Mouse (Mus musculus) frontal cortex, postnatal 10 days (tissue): ENCODE measurements around the gene Tppp2.
"Not testable (repeated sequence)": the region's sequence is repeated elsewhere in the genome, so short reads cannot be mapped to it uniquely, and the experiment has no call there.

Experiments
- DNase-seq, 2 experiments: peaks; one replicate each; pipeline ENCODE4 v3.0.0; 2022; ENCODE audit warnings: low spot score in 2 of 2, mixed read lengths in 1 of 2

The Tppp2 gene

GRCm38 (mm10) chr14:51912391-51913061 is 5.7 kb upstream of the Tppp2 start:
- no peak for DNase-seq

GRCm38 (mm10) chr14:51913062-51913959 is 4.9 kb upstream of the Tppp2 start:
- peak; percentile 70 to 78 for DNase-seq

DNA sequence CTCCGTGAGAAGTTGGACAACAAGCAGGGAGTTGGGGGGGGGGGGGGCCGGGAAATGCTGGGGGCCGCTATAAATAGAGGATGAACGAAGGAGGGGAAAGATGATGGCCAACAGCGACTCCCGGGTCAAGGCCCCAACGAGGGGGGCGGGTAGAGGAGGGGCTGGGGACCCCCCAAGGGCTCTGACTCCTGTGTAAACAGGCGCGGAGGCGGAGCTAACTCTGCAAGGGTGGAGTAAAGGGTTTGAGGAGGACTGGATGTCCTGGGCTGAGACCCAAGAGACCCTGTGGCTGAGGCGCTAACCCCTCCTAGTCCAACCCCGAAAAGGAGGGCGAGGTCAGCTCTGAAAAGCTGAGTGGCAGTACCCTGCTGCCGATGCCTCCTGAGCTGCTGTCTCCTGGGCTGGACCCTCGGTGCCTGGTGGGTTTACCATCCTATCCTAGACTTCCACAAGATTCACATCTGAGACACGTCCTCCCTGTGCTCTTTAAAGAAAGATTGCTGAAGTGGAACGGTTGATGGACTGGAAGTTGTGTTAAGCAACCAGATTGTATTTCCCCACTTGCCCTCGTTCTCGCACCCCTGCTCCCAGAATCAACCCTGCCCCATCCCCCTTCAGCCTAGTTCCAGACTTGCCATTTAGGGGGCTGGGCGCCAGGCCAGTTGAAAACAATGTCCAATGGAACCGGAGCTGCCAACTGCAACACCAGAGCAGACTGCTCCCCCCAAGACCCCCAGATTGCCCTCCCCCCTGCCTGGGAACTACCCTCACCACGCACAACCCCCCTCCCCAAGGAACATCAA is 4.1 kb upstream of the Tppp2 start, which contains the start of gene Ndrg2:
TSS of gene Ndrg2 (minus strand) at position 199 of the 803 bp plus-strand sequence.
- peak; percentile 76 to 83 for DNase-seq

GRCm38 (mm10) chr14:51915030-51915429 is 3.2 kb upstream of the Tppp2 start:
- no peak for DNase-seq

DNA sequence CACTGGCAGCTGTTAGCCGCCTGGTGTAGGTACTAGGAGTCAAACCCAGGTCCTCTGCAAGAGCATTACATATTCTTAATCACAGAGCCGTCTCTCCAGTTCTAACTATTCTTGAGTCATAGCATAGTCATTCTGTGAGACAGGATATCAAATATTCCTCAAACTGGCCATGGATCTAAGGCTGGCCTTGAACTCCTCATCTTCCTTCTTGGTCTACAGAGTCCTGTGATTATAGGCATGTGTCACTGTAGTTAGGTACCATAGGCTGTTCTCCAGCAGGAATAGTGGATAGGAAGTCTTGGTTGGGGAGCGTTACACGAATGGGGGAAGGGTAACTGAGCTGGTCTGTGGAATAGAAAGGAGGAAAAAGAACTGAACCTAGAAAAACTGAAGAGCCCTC is 1.7 kb upstream of the Tppp2 start:
- DNase-seq = no peak

- no peak for DNase-seq
Observed at GRCm38 (mm10) chr14:51918966-51919365, 741 bp downstream of the Tppp2 start.

DNA sequence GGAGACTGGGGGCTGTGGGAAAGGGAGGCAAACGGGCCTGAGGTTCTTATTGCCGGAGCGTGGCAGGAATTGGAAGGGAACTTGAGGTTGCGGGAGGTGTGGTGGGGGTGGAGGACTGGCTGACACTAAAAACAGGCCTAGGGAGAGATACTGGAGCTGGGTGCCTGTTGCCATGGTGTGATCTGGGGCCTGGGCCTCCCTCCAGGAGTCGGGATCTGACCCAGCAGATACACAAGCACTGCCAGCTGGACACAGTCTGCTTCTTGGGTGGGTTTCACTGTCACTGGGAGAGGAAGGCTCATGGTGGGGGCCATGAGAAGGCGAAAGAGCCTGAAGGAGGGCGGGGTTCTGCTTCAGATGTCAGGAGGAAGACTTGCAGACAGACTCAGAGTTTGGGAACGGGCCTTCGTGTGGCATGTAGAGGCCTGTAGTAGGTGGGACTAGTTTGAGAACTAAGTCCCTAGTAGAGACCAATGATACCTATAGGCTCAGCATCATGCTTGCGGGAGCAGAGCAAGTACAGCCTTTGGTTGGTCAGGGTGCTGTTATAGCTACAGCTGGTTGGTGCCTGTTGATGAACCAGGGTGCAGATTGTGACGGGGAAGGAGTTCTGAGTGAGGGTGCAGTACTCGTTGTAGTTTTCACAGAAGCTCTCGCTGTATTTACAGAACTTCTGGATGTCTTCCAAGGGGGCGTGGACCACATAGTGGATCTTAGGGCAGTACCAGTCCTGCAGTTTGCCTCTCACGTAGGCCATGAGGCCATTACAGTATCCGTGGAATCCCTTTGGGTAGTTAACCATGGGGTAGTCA is 3.7 kb downstream of the Tppp2 start:
- DNase-seq = peak; percentile 64 to 70

DNA sequence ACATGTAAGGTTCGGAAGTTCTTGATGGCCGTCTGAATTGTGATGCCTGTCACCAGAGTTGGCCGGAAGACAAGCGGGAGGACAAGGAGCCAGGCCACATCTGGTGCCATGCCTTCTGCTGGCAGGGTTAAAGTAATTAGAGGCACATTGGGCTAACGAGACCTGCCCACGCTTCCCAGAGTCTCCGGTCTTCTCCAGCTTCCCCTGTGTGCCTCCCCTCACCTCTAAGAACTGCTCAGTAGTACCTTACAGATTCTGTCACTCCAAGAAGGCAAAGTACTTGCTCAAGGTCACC is 4.3 kb downstream of the Tppp2 start, which contains the start of gene Rnase13:
TSS of gene Rnase13 (minus strand) at position 203 of the 295 bp plus-strand sequence.
- no peak for DNase-seq

DNA sequence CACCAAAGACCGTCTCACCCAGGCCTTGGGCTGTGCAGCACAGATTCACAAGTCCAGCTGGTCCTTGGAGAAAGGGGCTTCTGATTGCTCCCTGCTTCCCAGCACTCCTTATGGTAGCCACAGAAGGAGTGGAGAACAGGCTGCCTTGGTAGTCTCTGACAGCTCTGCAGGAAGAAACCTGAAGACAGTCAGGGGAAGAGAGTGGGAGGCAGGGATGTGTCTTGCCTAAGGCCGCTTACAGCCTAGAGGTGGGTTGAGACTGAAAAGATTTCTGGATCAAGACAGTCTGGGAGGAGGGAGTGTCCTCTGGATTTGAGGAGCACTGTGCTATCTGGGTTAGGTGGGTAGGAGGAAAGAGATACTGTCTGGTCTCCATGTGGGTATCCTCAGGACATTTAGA is 4.7 kb downstream of the Tppp2 start:
- no peak for DNase-seq

- DNase-seq = no peak
Observed at GRCm38 (mm10) chr14:51923492-51923891, 5.3 kb downstream of the Tppp2 start.

DNA sequence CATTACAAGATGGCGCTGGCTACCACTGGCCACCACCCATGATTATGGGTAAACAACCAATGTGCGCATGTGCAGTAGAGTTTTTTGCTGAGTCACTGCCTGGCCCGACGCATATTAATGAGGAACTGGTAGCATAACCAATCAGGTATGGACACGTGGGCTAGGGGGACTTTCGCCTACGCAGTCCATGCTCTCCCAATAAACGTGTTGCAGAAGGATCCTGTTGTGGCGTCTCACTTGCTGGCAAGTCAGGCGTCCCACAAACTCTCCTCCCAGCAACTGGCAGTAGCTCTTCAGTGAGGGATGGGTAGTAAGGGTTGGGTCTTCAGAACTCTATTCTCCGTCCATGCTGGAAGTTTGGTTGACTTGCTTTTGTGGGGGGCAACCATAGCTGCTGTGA is 8.7 kb downstream of the Tppp2 start:
- not testable (repeated sequence) for DNase-seq

- peak; percentile 46 to 55 for DNase-seq
Observed at GRCm38 (mm10) chr14:51929309-51929943, 11.2 kb downstream of the Tppp2 start.

GRCm38 (mm10) chr14:51929968-51930367 is 11.7 kb downstream of the Tppp2 start:
- DNase-seq = no peak

DNA sequence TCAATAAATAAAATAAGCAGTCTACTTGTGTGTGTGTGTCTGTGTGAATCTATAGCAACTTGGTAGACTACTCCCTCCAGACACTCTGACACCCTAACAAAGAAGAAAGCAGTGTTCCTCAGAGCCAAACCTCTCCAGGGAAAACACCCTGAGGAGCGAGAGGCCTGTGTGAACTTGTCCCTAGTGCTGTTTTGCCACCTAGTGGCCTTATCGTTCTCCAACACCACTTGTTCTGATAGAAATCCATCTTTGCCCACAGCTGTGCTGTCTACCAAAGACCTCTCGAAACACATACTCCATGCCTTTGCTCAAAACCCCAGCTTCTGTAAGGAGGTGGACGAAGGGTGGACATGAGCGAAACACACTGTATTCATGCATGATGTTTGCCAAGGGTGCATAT is 12.6 kb downstream of the Tppp2 start:
- DNase-seq = peak; percentile 28 to 65

DNA sequence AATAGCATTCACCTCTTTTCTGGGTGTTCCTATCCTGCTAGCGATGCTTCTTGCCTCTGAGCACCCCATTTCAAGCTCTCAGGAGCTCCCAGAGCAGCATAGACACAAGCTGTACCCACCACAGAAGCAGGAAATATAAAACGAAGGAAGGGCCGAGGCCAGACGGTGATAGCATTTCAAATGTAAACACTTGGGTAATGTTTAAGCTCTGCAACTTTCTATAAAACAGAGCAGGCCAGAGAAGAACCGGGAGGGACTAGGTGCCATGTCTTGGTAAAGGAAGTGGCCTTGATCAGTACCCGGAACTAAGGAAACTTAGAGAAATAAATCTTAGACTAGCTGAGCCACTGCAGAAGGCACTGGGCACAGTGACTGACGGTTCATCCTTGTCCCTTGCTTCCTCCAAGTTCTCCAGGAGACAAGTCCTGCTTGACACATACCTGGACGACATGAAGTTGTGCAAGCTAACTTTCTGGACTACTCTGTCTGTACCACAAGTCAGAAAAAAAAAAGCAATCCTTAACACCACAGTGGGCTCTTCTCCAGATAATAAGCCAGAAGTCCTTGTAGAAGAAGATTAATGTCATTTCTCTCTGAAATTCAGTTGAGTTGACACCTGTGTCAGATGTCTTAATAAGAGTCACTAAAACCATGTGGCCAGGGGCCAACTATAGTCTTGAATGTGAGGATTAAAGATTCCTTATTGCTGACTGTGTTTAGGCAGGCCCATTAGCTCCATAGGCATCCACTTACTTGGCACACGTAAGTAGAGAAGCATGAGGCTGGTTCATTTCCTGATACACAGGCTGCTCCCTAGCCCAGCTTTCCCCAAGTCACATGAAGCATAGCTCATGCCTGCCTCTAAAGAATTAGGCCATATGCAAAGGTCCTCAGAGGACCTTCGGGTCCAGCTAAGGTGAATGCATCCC is 14.1 kb downstream of the Tppp2 start:
- DNase-seq = no peak

DNA sequence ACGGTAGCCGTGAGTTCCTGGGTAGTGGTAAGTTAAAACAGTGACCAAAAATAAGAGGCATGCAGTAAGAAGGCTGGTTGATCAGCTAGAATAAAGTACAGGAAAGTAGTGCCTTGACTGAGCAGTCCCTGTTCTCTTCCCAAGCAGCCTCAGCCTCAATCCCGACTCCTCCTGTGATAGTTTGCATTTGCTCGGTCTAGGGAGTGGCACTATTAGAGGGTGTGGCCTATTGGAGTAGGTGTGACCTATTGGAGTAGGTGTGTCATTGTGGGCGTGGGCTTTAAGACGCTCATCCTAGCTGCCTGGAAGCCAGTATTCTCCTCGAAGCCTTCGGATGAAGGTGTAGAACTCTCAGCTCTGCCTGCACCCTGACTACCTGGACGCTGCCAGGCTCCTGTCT is 20.8 kb downstream of the Tppp2 start:
- DNase-seq = no peak

DNA sequence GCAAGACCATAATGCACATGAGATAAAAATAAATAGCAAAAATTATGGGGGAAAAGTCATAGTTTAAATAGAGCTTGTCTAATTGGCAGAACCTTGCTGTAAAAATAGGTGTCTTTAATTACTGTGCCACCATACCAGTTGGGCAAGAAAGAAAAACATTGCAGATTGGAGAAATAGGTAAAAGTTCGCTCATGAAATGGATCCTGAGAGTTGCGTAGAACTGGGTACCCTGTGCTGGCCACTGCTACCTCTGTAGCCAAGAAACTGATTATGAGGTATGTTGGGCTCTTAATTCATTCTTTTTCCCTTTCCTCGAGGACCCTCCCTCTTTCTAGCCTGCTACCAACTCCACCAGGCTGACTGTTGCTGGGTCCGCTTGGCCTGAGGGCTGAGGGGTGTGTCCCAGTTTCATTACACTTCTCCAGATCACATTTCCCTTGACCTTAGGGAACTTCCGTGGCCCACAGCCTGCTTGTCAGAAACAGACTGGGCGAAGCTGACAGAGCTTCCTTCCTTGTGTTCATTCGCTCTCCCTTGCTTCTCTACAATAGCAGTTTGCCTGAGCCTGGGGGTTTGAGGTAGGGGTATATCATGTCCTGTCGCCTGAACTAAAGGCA is 22.8 kb downstream of the Tppp2 start:
- DNase-seq = no peak

DNA sequence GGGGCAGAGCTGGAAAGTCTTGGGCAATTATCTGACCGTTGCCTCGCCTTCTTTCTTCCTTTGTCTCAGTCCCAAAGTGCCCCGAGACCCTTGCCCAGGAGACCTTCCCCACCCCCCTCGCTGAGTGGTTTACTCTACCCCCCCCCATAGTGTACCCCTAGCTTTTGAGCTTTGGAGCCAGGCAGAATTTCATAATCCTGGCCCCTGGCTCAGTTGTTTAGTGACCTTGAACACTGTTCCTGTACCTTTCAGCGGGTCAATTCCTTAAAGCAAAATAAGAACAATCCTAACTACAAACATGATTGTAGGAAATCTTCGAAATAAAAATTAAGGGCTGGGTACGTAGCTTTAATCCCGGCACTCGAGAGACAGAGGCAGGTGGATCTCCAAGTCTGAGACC is 23.4 kb downstream of the Tppp2 start:
- DNase-seq = no peak

GRCm38 (mm10) chr14:51942236-51942635 is 24.0 kb downstream of the Tppp2 start:
- no peak for DNase-seq
